Mouse (Mus musculus) spleen, adult 2 months (tissue): Measurements from ENCODE around the gene Eef1a2.

Source experiments
- CTCF ChIP-seq: fragments of 200-500 bp; IDR thresholded peaks from 2 replicates; pipeline ENCODE4 v1.5.1; 2011; ENCODE audit warnings: mild to moderate bottlenecking, inconsistent platforms; ENCODE audit not compliant: insufficient read depth, insufficient read length, insufficient replicate concordance; ENCODE audit errors: extremely low read depth
- POLR2A ChIP-seq: fragments of 200-500 bp; IDR thresholded peaks from 2 replicates; pipeline ENCODE4 v1.6.1; 2011; ENCODE audit warnings: low read depth, low read length, inconsistent platforms

DNA sequence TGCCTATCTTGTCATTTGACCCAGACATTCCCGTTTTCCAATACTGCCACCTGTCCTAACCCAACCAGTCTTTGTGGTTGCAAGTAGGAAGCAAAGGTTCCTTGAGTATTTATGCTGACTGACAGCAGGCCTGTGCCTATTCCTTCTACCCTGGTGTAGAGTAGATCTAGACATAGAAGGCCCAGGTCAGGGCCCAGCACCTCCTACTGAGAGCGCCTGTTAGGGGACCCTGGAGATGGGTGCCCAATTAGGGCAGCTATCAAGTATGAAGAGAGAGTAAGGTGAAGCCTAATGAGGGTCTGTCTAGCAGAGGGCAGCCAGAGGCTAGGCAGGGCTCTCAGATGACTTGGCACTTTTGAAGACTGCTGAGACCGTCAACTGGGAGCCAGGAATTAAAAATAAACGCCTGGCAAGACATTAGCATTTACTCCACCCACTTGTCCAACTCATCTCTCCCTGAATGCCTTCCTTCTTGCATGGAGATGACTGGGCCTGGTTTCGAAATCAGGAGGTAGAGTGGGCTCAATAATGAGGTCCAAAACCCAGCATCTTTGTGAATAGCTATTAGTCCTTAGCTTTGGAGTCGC is 995 bp upstream of the Eef1a2 start:
- TF ChIP-seq POLR2A (no peak), CTCF (no peak)
